Mouse (Mus musculus) frontal cortex, postnatal 14 days (tissue): Measurements from ENCODE around the gene Vmn1r63.
"Not testable (repeated sequence)": the region's sequence is repeated elsewhere in the genome, so short reads cannot be mapped to it uniquely, and the experiment has no call there.

Experiments used
- DNase-seq, 2 experiments: peaks; one replicate each; pipeline ENCODE4 v3.0.0; 2022; ENCODE audit warnings: low spot score in 2 of 2

The Vmn1r63 gene

DNA sequence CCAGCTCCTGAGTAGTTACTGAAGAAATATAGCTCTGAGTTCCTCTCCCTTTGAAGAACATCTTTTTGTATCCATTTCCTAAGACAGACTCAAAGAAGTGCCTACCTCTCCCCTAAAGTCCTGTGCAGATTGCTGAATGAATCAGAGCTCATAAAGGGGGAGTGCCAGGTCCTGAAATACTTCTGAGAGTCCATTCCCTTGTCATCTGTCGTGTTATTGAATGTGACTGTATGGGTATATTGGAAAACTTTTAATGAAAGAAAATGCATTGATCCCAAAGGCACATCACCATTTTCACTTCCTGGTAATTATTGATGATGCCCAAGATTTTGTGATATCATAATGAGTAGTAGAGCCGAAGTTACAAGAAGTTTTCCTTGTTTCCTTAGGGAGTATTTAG is at the start of gene Vmn1r63:
Gene Vmn1r63, minus strand, starts transcription at position 101 of the 400 bp plus-strand sequence.
- DNase-seq: not testable (repeated sequence)
